Comparison of ENCODE assay signal across 15 mouse cellular contexts in the genomic region with DNA sequence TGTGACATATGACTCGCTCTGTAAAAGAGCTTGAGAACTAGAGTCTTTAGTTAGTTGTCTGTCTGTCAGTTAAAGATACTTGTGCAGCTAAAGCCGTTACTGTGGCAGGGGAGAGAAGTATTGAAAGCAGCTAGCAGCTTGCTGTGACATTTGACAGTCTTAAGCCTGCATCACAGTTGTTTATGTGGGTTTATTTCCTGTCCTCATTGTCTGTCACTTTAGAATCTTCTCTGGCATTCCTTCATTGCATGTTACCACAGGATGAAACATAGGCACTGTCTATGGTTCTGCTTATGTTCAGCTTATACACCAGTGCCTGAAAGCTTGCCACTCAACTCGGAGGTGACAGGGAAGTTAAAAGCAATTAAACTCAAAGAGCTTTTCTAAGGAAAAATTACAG.
"Had no signal": no experiment of that assay in that cellular context is flagged by ENCODE, and none has a peak within 500 bp of the region (broad histone marks: within the 10 kb centered on the region; RNA-seq: fewer than 3 reads in every experiment).

No protein-coding gene starts in this region.

- H3K4me2 ChIP-seq: lung, embryonic 15.5 days had no signal

- H3K9me3 ChIP-seq: lung, embryonic 15.5 days; megakaryocyte, embryonic 14.5 days; midbrain, embryonic 10.5 days had no signal

- H3K9ac ChIP-seq: liver, embryonic 14.5 days; liver, postnatal 0 days; lung, embryonic 15.5 days had no signal

- H3K4me1 ChIP-seq: lung, embryonic 15.5 days; midbrain, embryonic 10.5 days had no signal

- H3K27me3 ChIP-seq: lung, embryonic 15.5 days; megakaryocyte, embryonic 14.5 days had no signal

- H3K27ac ChIP-seq: kidney, postnatal 0 days; liver, embryonic 14.5 days; lung, embryonic 15.5 days; midbrain, embryonic 10.5 days had no signal

- DNase-seq: kidney, adult 2 months; kidney, postnatal 36 days; liver, postnatal 0 days; lung, postnatal 10 days; lung, postnatal 36 days; thymus, adult 2 months; thymus, postnatal 36 days had no signal

- H3K4me3 ChIP-seq: lung, embryonic 15.5 days; megakaryocyte, embryonic 14.5 days; midbrain, embryonic 10.5 days; myocyte had no signal

- ATAC-seq: intestine, postnatal 0 days; liver, postnatal 0 days; midbrain, embryonic 16.5 days had no signal
